Mouse (Mus musculus): ENCODE results near the gene Syn3. TPM values are rescaled to one million over a fixed set of nuclear protein-coding genes. Genes with fewer than 3 reads are reported as not detected.

The Syn3 gene
- polyA plus RNA-seq, 1 experiment from 2014 or later, result 2.1 TPM

- in situ Hi-C loops (cut with MboI; ENCODE audit: low pct_unique_long_range_greater_than_20kb), result no loop called here
- TF ChIP-seq CTCF (IDR thresholded peaks at IDR 0.05), result no peak
These were observed 336.9 kb downstream of the Syn3 start for GRCm38 (mm10) chr10:86161783-86162271.

GRCm38 (mm10) chr10:86158198-86158899 lies 340.3 kb downstream of the Syn3 start:
- ATAC-seq, result no peak
- DNase-seq (ENCODE audit: low read depth, low spot score), result no peak
- POLR2A ChIA-PET, result interaction anchor here (0.6 kb wide), 1 partner anchor 183 kb away, joined by 4 read pairs; no protein-coding TSS in a partner anchor
- TF ChIP-seq CTCF (IDR thresholded peaks at IDR 0.05), result no peak
- no peaks in the 10 kb centered on the region for H3K27me3 ChIP-seq
- CTCF ChIA-PET, result interaction anchor here (1.2 kb wide), 1 partner anchor 11 kb away, joined by 3 read pairs; no protein-coding TSS in a partner anchor
- in situ Hi-C loops (cut with MboI; ENCODE audit: low pct_unique_long_range_greater_than_20kb), result no loop called here

More at GRCm38 (mm10) chr10:86161783-86162271, 336.9 kb downstream of the Syn3 start:
- POLR2A ChIA-PET, result interaction anchor here (0.6 to 1.5 kb wide), 2 partner anchors 16 to 55 kb away, joined by 3 to 5 read pairs; no protein-coding TSS in a partner anchor
- ATAC-seq (no peak), DNase-seq (ENCODE audit: low read depth, low spot score) (no peak)
- no peaks in the 10 kb centered on the region for H3K27me3 ChIP-seq
- CTCF ChIA-PET, result interaction anchor here (0.8 to 2.4 kb wide), 2 partner anchors 22 to 58 kb away, joined by 3 to 6 read pairs; no protein-coding TSS in a partner anchor

GRCm38 (mm10) chr10:86155344-86155743 lies 343.4 kb downstream of the Syn3 start:
- DNase-seq (ENCODE audit: low read depth, low spot score) (no peak), ATAC-seq (no peak)
- POLR2A ChIA-PET, result no interaction called here
- no peaks in the 10 kb centered on the region for H3K27me3 ChIP-seq
- no peak for TF ChIP-seq CTCF (IDR thresholded peaks at IDR 0.05)
- CTCF ChIA-PET, result no interaction called here
- in situ Hi-C loops (cut with MboI; ENCODE audit: low pct_unique_long_range_greater_than_20kb), result no loop called here

- ChIA-PET POLR2A (no interaction called here), CTCF (interaction anchor here (1.0 kb wide), 1 partner anchor 10 kb away, joined by 3 read pairs; no protein-coding TSS in a partner anchor)
- H3K27me3 ChIP-seq, result no peaks in the 10 kb centered on the region
- no peak for DNase-seq (ENCODE audit: low read depth, low spot score)
- TF ChIP-seq CTCF (IDR thresholded peaks at IDR 0.05), result no peak
- in situ Hi-C loops (cut with MboI; ENCODE audit: low pct_unique_long_range_greater_than_20kb), result no loop called here
- ATAC-seq, result no peak
These were observed 345.5 kb downstream of the Syn3 start for GRCm38 (mm10) chr10:86153221-86153620.

GRCm38 (mm10) chr10:86151357-86151756 lies 347.3 kb downstream of the Syn3 start:
- no peaks in the 10 kb centered on the region for H3K27me3 ChIP-seq
- no peak for ATAC-seq
- DNase-seq (ENCODE audit: low read depth, low spot score), result no peak
- in situ Hi-C loops (cut with MboI; ENCODE audit: low pct_unique_long_range_greater_than_20kb), result no loop called here
- TF ChIP-seq CTCF (IDR thresholded peaks at IDR 0.05), result no peak
- ChIA-PET POLR2A (interaction anchor here (0.7 kb wide), 1 partner anchor 147 kb away, joined by 3 read pairs; no protein-coding TSS in a partner anchor), CTCF (no interaction called here)

GRCm38 (mm10) chr10:86150076-86150475 lies 348.6 kb downstream of the Syn3 start:
- POLR2A ChIA-PET, result interaction anchor here (0.7 kb wide), 1 partner anchor 46 kb away, joined by 3 read pairs; no protein-coding TSS in a partner anchor
- no peak for TF ChIP-seq CTCF (IDR thresholded peaks at IDR 0.05)
- CTCF ChIA-PET, result interaction anchor here (0.6 to 1.3 kb wide), 3 partner anchors 9 to 46 kb away, joined by 3 to 4 read pairs (median 4); no protein-coding TSS in a partner anchor
- DNase-seq (ENCODE audit: low read depth, low spot score) (no peak), ATAC-seq (no peak)
- in situ Hi-C loops (cut with MboI; ENCODE audit: low pct_unique_long_range_greater_than_20kb), result no loop called here
- no peaks in the 10 kb centered on the region for H3K27me3 ChIP-seq

GRCm38 (mm10) chr10:86149029-86149818 lies 349.5 kb downstream of the Syn3 start:
- ATAC-seq, result no peak
- TF ChIP-seq CTCF (IDR thresholded peaks at IDR 0.05), result no peak
- DNase-seq (ENCODE audit: low read depth, low spot score), result no peak
- CTCF ChIA-PET, result interaction anchor here (1.2 to 1.3 kb wide), 4 partner anchors 8 to 13 kb away, joined by 3 to 5 read pairs (median 4); no protein-coding TSS in a partner anchor
- no peaks in the 10 kb centered on the region for H3K27me3 ChIP-seq
- in situ Hi-C loops (cut with MboI; ENCODE audit: low pct_unique_long_range_greater_than_20kb), result no loop called here
- POLR2A ChIA-PET, result interaction anchor here (0.6 to 1.0 kb wide), 2 partner anchors 10 to 11 kb away, joined by 3 to 4 read pairs; no protein-coding TSS in a partner anchor

GRCm38 (mm10) chr10:86139061-86139681 lies 359.5 kb downstream of the Syn3 start:
- POLR2A ChIA-PET, result interaction anchor here (0.9 kb wide), 1 partner anchor 10 kb away, joined by 3 read pairs; no protein-coding TSS in a partner anchor
- no peak for DNase-seq (ENCODE audit: low read depth, low spot score)
- ATAC-seq, result no peak
- CTCF ChIA-PET, result interaction anchor here (1.1 to 1.6 kb wide), 3 partner anchors 10 to 23 kb away, joined by 3 to 6 read pairs (median 5); no protein-coding TSS in a partner anchor
- in situ Hi-C loops (cut with MboI; ENCODE audit: low pct_unique_long_range_greater_than_20kb), result no loop called here
- no peak for TF ChIP-seq CTCF (IDR thresholded peaks at IDR 0.05)
- no peaks in the 10 kb centered on the region for H3K27me3 ChIP-seq

- CTCF ChIA-PET, result interaction anchor here (0.8 to 1.6 kb wide), 2 partner anchors 9 to 13 kb away, joined by 3 read pairs; no protein-coding TSS in a partner anchor
- POLR2A ChIA-PET, result interaction anchor here (1.3 kb wide), 1 partner anchor 11 kb away, joined by 4 read pairs; no protein-coding TSS in a partner anchor
- no peak for DNase-seq (ENCODE audit: low read depth, low spot score)
- no peak for ATAC-seq
- in situ Hi-C loops (cut with MboI; ENCODE audit: low pct_unique_long_range_greater_than_20kb), result no loop called here
- no peaks in the 10 kb centered on the region for H3K27me3 ChIP-seq
- TF ChIP-seq CTCF (IDR thresholded peaks at IDR 0.05), result no peak
These were observed 361.0 kb downstream of the Syn3 start for GRCm38 (mm10) chr10:86137589-86138173.
